Mouse (Mus musculus): ENCODE measurements around the gene Nmbr.

- TF ChIP-seq CTCF (IDR thresholded peaks at IDR 0.05; ENCODE audit: control insufficient read depth, insufficient read depth, insufficient replicate concordance, low read depth, low read length) (no peak), POLR2A (IDR thresholded peaks at IDR 0.05; ENCODE audit: control insufficient read depth, low read depth, low read length) (no peak)
These were observed 69.1 kb downstream of the Nmbr start for GRCm38 (mm10) chr10:14774499-14774898.

Measured in testis, adult 2 months (tissue).